Mouse (Mus musculus) T-helper 2 cell (primary cell): ENCODE results near the gene Rnf5.

Experiments
- in situ Hi-C: fragments of 300-600 bp; cut with MboI, MseI; formaldehyde crosslinking; loops from one replicate; pipeline ENCODE4 v1.15.1; 2025; ENCODE audit warnings: high pct_unique_total_duplicates

The Rnf5 gene

DNA sequence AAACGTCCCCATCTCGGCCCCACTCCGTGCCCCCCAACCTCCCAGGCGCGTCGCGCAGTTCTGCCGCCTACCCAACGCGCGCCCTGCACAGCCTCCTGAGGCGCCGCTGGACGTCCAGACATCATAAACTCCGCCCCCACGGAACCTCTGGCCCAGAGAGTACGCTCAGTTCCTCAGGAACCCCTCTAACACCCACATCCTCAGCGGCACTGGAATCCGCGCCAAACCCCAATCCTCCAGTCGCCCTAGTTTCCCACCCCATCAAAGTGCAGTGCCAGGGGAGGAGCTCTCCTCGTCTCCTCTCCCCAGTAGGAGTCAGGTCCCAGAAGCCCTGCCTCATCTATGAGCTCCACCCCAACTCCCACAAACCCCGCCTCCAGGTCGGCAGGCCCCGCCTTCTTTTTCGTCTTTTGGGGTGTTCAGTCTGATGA lies 28.8 kb upstream of the Rnf5 start:
- in situ Hi-C loops: loop anchor here (10.0 kb wide), 1 partner anchor 1087 kb away; no protein-coding TSS in a partner anchor

DNA sequence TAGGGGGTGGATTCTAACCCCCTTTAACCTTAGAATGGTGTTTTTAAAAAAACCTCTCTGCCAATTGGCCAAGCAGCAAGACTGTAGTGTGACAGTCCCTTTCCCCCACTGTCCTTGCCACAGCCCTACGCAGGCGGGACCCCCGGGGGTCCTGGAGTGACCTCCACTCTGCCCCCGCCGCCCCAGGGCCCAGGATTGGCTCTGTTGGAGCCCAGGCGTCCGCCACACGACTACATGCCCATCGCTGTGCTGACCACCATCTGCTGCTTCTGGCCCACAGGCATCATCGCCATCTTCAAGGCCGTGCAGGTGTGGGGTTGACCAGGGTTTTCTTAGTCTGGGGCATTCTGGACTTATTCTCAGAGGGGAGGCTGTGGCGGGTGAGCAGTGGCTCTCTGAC lies 28.2 kb upstream of the Rnf5 start:
- in situ Hi-C loops: loop anchor here (10.0 kb wide), 1 partner anchor 1087 kb away; no protein-coding TSS in a partner anchor

DNA sequence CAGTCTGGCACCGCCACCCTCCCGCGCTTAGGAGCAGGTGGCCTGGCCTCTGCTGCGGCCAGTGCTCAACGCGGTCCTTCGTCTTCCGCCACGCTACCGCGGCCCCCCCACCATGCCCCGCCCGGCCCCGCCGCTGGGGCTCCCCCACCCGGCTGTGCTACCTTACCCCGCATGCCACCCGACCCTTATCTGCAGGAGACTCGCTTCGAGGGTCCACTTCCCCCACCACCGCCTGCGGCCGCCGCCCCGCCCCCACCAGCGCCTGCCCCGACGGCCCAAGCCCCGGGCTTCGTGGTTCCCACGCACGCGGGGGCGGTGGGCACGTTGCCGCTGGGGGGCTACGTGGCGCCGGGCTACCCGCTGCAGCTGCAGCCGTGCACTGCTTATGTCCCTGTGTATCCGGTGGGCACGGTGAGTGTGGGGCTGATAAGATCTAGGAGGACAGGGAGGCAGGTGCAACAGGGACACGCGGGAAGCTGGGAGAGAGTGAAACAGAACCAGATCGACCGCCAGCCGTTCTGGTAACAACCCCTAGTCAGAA lies 27.3 kb upstream of the Rnf5 start:
- in situ Hi-C loops: loop anchor here (10.0 kb wide), 1 partner anchor 1086 kb away; no protein-coding TSS in a partner anchor

DNA sequence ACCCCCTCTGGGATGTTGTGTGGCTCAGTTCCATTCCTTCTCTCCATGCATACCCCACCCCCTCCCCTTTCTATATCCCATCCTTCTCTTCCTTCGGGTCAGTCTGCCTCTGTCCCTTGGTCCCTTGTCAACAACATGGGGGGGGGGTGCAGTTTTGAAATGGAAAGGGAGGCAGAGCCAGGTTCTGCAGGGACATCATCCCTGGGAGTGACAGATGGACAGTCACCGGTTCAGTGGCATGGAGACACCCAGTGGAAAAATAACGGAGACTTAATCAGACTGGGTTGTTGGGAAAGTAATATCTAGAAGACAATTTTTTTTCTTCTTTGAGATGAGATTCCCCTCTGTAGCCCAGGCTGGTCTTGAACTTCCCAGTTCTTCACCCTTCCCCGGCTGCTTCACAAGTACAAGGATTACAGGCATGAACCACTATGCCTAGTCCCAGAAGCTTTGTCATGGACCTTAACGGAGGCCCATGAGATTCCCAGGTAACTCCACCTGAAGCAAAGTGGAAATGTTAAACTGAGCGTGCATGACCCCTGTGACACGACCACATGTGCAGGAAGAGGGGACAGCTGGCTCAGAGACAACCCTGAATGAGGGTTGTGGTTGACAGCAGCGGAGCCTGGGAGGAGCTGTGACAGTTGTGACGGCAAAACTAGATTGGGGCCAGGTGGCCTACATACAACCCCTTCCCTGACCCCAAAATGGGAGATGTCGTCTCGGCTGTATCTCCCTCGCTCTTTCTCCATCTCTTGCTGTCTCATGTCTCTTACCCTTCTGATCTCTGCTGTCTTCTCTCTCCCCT lies 26.5 kb upstream of the Rnf5 start:
- in situ Hi-C loops: loop anchor here (10.0 kb wide), 1 partner anchor 1085 kb away; no protein-coding TSS in a partner anchor

DNA sequence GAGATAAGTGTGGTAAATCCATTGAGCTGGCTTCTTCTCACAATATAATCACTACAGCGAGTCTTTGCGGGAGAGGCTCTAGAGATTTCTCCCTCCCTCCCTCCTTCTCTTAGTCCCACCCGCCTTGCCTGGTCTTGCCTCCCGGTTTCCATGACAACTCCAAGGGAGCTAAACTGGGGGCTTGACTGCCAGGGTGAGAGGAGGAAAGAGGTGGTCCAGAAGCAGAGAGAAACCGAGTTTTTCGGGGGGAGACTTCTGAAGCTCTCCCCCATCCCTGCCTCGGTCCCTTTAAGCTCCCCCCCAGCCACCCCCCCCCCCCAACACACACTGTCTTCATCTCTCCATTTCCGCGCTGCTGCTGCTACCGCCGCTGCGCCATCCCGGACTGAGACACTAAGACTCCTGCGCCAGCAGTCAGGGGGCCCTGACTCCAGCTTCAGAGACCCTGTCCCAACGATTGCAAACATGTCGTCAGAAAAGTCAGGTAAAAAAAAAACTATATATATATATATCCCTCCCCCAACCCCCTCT lies 25.8 kb upstream of the Rnf5 start, which contains the start of gene Prrt1:
TSS of gene Prrt1 (plus strand) at position 313 of the 531 bp plus-strand sequence.
- in situ Hi-C loops: no loop called here

DNA sequence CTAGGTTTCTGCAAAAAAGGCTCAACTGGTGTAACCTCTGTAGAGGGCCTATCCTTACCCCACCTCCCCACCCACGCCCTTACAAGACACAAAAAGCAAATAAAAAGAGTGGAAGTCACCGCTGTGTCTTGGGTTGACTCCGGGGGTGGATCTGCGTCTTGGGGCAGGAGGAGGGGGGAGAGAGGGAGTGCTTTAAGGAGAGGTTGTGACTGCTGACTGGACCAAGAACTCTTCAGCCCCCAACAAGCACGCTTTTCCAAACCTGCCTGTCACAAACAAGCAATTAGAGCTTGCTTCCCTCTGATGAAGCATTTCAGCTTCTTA lies 25.1 kb upstream of the Rnf5 start:
- in situ Hi-C loops: no loop called here

DNA sequence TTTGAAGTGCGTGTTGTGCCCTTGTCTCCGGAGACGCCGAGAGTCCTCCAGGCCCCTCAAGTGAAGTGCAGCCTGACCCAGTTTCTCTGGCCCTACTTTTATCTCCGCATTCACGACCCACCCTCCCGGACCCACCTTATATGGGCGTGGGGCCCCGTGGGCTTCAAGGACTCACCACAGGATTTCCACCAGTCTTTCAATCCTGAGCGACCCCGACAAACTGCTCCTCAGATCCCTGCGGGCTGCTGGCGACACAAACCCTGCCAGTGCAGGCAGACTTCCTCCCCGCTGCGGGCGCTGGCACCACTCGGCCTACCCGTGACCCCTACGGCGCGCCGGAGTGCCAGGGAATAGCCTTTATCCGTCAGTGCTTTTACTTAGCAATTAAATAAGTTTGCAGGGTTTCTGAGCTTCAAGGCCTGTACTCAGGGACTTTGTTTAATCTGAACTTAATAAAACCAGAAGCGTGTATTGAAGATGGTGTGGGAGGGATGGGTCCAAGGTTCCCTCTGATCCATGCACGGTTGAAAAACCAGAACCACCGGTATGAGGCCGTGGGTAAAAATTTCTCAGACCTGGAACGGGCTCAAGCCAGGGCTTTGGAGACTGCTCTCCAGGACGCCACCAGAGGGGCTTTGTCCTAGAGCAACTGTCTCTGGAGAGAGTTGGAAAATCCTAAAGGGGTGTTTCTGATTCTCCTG lies 24.6 kb upstream of the Rnf5 start, which contains the start of gene Ppt2:
TSS of gene Ppt2 (minus strand) at position 568 of the 701 bp plus-strand sequence.
- in situ Hi-C loops: no loop called here

DNA sequence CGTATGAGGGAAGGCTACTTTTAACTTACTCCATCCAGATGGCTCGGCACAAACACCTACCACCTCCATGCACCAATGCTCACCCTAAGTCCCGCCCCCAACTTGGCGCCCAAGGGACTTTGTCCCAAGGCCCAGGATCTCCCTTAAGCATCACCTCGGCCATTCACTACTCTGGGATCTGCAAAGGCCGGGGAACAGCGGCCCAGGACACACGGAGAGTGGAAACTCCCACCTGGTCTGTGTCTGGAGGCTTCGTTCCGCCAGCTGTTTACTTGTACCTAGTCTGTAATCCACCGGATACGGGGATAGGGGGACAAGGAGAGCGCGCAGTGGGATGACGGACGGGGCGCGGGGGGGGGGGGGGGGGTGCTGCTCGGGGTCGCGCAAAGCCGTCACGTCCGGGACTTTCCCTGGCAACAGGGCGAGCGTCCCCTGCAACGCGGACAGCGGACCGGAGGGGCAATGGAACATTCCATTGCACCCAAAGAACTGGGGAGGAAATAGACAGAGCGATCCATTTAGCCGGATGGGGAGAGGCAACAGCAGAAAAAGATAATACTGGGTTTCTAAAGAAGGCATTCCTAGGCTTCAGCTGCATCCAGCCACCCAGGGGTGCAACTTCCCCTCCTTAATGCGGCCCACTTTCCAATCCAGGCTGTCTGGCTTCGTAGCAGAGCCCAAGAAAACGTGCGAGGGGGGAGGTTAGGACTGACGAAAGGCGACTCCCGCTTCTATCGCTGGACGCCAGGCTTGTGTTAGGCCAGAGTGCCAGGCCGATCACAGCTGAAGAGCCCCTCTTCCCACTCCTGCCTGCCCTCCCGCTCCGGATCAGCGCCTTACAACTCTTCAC lies 23.8 kb upstream of the Rnf5 start:
- in situ Hi-C loops: no loop called here

DNA sequence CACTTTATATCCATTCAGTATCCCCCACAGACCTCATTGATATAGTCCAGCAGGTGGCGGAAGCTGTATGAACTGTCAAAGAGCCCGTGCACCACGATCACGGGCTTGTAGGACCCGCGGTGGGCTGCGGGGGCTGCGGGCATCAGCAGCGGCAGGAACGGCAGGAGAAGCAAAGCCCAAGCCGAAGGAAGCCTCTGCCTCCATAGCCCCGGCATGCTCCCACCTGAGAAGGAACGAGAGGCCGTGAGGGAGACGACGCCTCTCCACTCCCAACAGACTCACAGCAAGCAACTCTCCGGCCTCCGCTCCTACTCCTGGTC lies 23.2 kb upstream of the Rnf5 start:
- in situ Hi-C loops: no loop called here

DNA sequence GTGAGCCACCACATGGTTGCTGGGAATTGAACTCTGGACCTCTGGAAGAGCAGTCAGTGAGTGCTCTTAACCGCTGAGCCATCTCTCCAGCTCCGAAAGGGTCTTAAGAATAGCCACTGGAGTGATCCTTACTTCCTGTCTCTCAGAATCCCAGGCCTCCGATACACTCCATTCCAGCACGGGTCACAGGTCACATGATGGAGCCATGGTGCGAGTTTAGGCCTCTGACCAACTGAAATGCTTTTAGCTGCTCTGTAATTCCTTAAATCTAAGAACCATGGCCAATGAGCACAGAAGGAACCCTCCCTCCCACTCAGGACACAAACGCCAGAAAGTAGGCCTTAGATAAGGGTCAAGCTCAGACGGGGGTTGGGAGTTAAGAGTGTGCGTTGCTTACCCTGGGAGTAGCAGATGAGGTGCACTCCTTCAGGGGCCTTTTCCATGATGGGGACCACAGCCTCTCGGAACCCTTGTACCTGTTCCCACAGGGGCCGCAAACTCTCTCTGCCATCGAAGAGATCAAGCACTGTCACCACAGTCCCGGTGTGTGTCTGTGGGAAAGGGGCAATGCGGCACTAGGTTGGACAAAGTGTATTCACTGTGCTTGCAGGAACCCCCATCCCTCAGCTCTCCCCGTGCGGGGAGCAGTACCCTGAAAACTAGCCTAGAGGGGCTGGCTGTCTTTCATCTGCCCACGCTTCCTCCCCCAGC lies 22.7 kb upstream of the Rnf5 start:
- in situ Hi-C loops: no loop called here

DNA sequence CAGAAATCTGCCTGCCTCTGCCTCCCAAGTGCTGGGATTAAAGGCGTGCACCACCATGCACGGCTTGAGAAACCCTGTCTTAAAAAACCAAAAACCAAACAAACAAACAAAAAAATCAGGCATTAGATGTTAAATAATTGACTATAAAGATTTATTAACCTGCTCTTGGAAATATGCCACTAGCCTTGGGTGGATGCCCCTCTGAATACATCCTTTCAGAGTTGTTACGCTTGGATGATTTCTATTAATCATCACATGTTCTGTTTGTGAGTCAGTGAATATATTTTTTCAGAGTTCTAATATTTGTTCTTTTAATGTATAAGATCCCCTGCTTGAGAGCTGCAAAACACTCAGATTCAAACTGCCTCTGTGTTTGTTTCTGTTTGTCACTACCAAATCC lies 21.5 kb upstream of the Rnf5 start:
- in situ Hi-C loops: no loop called here

DNA sequence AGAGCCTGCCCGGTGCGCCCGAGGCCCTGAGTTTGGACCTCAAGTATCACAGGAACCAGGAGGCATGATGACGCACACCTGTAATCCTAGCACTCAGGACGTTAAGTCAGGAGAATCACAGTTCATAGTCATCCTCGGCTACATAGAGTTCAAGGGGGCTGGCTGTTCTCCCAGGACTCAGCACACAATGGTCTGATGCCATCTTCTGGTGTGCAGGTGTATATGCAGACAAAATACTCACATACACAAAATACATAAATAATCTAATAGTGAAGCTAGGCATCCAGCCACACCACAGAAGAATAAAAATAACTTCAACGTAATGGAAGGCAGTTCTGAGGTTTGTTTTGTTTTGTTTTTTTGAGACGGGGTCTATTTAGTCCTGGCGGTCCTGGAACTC lies 19.7 kb upstream of the Rnf5 start:
- in situ Hi-C loops: no loop called here

DNA sequence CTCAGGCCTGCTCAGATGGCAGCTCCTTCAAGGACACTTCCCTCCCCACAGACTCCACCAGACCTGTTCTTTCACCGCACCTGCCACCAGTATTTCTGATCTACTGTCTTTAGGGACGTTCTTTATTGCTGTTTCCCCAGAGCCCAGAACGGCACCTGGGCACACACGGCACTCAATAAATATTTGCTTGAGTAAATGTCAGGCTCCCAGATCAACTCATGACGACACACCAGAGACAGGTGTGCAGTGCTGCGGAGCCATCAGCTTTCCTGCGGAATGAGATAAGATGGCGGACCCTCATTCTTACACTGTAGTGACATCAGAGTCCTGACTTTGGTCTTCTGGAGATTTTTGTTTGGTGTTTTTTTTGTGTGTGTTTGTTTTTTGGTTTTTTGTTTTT lies 17.5 kb upstream of the Rnf5 start:
- in situ Hi-C loops: no loop called here

DNA sequence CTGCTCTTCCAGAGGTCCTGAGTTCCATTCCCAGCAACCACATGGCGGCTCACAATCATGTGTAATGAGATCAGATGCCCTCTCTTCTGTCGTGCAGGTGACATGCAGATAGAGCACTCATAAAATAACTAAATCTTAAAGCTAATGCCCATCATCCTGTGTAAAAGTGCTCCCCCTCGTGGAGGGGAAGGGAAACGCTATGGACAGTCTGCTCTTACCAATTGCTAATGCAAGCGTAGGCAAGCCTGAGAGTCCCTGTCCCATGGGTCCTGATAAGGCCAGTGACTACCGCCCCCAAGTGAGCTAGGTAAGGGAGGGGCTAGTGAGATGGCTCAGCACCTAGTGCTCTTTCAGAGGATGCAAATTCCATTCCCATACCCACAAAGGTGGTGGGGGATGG lies 15.5 kb upstream of the Rnf5 start:
- in situ Hi-C loops: no loop called here

DNA sequence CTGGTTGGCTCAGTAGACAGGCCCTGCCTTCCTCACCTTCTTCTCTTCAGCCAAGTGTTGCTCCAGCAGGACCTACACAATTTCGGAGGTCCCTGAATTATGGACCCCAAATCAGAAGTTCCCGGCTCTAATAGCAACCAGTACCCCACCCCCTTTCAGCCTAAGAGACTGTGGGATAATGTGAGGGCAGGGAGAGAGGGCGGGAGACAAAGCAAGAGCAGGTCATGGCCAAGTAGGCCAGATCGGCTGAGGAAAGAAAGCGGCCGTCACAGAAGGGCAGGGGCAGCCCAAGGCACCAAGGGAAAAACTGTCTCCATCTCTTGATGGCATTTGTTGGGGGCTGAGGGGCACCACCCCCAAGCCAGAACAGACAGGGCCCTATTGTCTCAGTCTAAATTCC lies 12.4 kb upstream of the Rnf5 start, which contains the start of gene Egfl8:
TSS of gene Egfl8 (minus strand) at position 101 of the 400 bp plus-strand sequence.
- in situ Hi-C loops: no loop called here

DNA sequence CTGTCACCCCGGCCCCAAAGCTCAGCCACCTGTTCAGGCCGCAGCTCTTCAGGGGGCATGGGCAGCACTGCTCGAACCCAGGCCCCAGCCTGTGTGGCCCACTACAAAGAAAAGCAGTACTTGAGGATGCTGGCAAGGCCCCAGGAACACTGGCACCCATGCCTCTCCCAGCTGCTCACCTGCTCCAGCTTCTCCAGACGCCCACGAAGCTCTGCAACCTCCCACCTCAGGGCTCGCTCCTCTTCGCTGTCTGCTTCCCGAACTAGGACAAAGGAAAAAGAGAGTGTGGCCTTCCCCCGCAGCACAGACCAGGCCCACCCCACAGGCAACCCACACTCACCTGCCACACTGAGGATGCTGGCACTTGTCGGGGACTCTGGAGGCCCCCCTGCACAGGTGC lies 10.3 kb upstream of the Rnf5 start:
- in situ Hi-C loops: no loop called here

DNA sequence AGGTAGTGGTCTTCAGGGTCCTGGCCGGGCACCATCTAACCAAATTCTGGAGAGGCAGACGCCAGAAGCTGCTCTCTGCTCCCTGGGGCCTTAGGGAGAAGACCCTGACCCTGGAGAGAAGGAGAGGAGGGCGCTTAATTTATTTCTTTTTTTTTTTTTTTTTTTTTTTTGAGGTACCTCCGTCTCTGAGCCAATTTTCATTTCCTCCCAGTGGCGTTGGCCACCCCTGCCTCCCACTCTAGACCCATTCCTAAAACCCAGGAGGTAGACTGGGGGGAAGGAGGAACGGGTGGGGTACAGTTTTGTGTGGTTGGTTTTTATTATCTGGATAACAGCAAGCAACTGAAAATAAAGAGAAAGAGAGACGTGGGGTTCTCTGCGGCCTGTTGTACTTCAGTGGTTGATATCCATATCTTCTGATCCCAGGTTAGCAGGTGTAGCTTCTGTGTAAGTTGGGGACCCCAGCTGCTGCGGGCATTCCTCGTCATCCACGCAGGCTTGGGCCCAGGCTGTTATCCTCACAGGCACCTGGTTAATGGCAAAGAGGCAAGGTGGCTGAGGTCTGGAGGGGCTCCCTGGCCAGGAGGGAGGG lies 9.7 kb upstream of the Rnf5 start:
- in situ Hi-C loops: no loop called here

DNA sequence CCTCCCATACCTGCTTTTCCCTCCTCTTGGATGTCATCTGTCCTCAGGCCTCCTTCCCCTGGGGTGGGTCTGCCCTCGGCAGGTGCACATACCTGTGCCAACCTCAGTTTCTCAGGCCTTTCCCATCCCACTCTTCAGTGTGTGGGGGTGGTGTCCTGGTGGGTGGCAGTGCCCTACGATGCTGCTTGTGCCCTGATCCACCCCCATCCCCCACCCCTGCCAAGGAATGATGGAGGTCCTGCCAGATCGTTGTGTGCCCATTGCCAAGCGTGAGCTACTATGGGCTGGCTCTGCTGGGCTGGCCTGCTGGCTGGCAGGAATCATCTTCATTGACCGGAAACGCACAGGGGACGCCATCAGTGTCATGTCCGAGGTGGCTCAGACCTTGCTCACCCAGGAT lies 7.6 kb upstream of the Rnf5 start:
- in situ Hi-C loops: no loop called here

DNA sequence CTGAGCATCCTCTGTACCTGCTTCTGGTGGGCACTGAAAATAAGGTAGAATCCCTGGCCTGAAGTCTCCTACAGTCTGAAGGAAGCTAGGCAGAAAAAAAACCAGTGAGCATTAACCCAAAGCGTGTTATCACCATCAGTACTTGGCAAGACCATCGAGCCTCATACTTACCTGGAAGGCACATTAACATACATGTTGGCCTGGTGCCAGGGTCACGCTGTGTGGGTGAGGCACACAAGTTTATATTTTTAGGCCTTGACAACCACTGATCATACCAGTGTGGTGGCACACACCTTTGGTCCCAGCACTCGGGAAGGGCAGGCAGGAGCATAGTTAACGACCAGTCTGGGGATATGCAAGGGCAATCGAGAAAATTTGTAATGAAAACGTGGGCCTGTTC lies 4.5 kb upstream of the Rnf5 start:
- in situ Hi-C loops: no loop called here
